Mouse (Mus musculus) megakaryocyte-erythroid progenitor cell, adult 5-6 weeks (primary cell): ENCODE results near the gene Ell2. TPM values are rescaled to one million over a fixed set of nuclear protein-coding genes. Genes with fewer than 3 reads are reported as not detected.
A peak's percentile ranks its signal among the peaks of the same experiment; 100 is the strongest.

Source experiments
- ATAC-seq: replicated peaks from 2 replicates; pipeline ENCODE4 v1.8.0; 2016; ENCODE audit warnings: mild to moderate bottlenecking, inconsistent platforms; ENCODE audit not compliant: severe bottlenecking, poor library complexity, low FRiP score, low TSS enrichment
- total RNA-seq, 2 experiments: library from RNA; stranded (forward) in 1 of 2; stranded (reverse) in 1 of 2; fragments of 200-1000, 215-1000 nt in 1 of 2; fragments of >200 nt in 1 of 2; fragmentation: Nextera tagmentation in 1 of 2; gene quantifications; 2 replicates each; pipeline ENCODE4 v1.2.3; 2014 to 2017

Ell2 gene
- total RNA-seq, 2 experiments from 2014 or later, result 61.8 to 65.7 TPM

GRCm38 (mm10) chr13:75727932-75728331 lies 21.4 kb downstream of the Ell2 start:
- ATAC-seq, result 0 out of 2 replicates have a peak, but pooled peaks have one; percentile 17

DNA sequence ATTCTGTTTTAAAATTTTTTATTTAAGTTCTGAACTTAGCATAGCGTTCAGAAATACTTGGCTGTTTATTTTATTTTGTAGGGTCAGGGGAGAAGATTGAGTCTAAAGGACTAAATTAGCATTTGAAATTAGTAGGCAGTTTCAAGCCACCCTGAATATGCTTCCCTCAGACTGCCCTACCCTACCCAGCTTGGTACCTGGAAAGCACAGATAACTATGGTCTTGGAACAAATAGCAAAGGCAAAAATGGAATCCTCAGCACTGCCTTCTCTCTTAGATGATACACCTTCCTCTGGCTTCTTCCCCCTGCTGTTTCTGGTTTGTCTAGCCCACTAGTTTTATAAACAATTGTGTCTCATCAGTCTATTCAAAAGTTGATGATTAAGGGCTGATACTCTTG lies 23.3 kb downstream of the Ell2 start:
- peak; percentile 43; the same call in 1 of the 2 replicates for ATAC-seq

- no peak for ATAC-seq
These were observed 24.2 kb downstream of the Ell2 start for GRCm38 (mm10) chr13:75730717-75731116.

DNA sequence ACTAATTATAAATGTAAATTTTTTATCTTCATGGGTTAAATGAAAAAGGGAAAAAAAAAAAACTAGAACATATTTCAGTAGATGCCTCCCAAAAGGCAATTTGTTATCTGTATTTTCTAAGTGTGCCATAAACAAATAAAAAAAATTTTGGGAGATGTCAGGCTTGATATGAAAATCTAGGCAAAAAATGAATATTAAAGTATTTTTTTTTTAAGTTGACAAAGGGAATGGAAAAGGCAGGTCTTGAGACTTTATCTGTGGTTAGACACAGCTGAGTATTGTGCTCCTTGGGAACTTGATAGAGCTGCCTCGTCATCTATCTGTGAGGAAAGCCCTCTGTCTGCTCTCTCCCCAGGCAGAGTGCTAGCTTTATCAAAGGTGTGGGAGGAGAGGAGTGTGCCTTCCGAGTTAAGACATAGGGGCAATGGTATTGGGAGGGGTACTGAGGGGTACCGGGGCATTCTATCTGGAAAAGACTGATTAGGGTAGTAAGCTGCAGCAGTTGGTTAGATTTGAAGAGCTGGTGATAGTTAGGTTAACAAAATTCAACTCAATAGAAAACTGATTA lies 27.1 kb downstream of the Ell2 start:
- ATAC-seq, result peak; percentile 98

DNA sequence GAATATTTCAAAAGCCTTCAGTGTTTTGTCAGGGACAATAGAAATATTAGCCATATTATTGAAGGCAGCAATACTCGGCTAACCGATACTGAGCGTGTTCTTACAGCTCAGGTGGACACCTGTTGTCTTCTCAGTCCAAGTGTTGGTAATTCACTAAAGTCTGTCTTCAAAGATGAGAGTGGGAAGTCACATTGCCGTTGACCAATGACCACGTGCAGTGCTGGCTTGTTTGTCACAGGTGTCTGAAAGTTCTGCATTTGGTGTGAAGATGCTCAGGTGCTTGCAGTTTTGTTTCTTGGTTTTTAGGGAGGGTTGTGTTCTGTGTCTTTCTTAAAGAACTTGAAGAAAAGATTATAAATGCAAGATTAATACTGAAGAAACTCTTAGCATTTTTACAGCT lies 27.7 kb downstream of the Ell2 start:
- ATAC-seq, result no peak; the same call in 1 of the 2 replicates

DNA sequence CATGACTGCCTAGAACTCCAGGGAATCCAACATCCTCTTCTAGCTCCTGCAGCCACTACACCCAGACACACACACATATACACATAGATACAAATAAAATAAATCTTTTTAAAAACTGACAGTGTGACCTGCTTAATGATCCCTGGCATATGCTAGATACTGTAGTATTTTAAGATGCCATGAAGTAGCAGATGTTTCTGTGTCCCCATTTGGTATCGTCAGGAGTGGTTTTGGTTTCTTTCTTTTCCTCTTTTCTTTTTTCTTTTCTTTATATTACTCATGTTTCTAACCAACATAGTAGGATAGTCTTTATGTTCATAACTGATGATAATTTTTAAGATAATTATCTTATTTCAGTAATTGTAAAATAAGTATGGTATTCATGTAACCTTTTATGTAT lies 29.0 kb downstream of the Ell2 start:
- ATAC-seq, result no peak

DNA sequence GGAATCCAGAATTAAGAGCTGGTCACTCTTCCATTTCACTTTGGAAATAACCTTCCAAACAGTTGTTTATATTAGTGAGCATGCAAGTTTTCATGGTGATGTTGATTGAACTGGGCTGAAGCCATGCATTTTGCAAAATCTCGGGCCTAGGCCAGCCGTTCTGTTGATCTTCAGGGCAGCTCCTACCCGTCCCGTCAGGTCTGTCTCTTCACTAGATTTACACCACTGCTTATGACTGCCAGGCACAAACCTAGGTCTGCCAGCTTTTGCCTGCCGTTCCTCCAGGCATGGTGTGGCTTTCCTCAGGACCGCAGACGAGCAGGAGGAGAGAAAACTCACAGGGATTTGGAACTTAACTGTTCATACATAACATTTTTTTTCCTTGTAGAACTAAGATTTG lies 31.4 kb downstream of the Ell2 start:
- no peak for ATAC-seq

- ATAC-seq, result no peak
These were observed 32.0 kb downstream of the Ell2 start for GRCm38 (mm10) chr13:75738536-75738935.

- ATAC-seq, result peak; percentile 50
These were observed 32.4 kb downstream of the Ell2 start for GRCm38 (mm10) chr13:75738957-75739356.

- ATAC-seq, result no peak
These were observed 33.5 kb downstream of the Ell2 start for GRCm38 (mm10) chr13:75740018-75740417.

DNA sequence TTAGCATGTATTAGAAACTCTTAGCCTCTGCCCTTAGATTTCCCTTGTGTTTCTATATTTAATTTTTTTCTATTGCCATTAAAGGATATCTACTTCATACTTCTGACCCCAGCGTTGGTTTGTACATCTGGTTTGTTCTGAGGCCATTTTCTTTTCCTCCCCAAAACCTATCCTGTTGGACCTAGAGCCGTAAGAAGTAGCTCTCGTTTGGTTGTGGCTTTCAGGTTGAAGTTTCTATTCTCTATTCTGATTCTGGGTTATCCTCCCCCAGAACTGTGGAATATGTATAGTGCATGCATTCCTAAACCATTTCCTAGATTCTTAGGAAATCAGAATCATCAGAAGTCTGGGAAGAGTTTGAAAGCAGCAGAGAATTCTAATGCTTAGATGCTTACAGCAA lies 34.6 kb downstream of the Ell2 start:
- ATAC-seq, result no peak

GRCm38 (mm10) chr13:75741736-75742729 lies 35.5 kb downstream of the Ell2 start:
- peak; percentile 41 for ATAC-seq

GRCm38 (mm10) chr13:75742970-75743369 lies 36.4 kb downstream of the Ell2 start:
- 0 out of 2 replicates have a peak, but pooled peaks have one; percentile 24 for ATAC-seq

- no peak for ATAC-seq
These were observed 37.5 kb downstream of the Ell2 start for GRCm38 (mm10) chr13:75744065-75744464.

DNA sequence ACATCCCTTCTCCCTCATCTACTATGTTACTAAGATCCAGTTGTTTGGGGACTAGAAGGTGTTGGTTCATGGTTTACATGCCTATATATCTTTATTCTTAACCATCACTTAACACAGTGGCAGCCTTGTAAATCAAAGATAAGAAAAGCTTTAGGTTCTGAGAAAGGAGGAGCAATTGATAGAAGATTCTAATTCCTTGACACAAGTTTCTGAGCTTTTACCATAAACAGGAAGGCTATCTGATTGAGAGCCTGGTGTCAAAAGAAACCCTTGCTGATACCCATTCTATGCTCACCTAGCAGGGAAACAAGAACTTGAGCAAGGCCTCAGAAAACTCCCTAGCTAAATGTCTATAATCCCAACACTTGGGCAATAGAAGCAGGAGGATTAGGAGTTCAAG lies 38.8 kb downstream of the Ell2 start:
- no peak; the same call in 1 of the 2 replicates for ATAC-seq

DNA sequence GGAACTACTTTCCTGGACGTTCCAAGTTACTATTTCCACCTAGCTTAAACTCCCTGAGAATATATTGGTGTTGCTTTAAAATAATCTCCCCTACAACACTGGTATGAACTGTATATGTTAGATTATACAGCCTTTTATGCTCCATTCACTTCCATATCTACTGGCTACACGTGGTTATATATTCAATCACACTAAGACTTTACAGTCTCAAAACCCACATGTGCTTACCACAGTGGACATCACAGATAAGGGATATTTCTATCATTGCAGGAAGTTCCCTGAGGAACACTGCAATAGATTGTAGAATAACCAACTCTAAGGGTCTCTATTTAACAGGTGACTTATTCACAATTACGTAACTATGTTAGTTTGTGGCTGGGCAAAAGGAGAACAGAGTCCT lies 40.7 kb downstream of the Ell2 start:
- peak; percentile 76 for ATAC-seq

- no peak for ATAC-seq
These were observed 42.1 kb downstream of the Ell2 start for GRCm38 (mm10) chr13:75748685-75749084.

DNA sequence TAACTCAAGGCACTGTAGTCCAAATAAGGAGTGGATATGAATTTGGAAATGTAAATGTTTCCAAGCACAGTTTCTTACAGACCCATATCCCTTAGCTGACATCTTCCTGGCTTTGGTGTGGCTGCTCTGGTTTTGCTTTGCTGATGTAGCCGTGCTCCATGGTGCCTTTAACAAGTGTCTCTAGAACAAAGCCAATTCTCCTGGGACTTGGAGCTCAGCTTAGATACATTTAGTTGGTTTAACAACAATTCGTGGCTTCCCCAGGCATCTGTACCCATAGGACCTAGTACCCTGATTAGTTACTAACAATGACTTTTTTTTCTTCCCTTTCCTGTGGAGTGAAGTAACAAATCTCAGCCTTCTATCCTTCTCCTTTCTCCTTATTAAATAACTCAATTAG lies 44.2 kb downstream of the Ell2 start:
- no peak for ATAC-seq

DNA sequence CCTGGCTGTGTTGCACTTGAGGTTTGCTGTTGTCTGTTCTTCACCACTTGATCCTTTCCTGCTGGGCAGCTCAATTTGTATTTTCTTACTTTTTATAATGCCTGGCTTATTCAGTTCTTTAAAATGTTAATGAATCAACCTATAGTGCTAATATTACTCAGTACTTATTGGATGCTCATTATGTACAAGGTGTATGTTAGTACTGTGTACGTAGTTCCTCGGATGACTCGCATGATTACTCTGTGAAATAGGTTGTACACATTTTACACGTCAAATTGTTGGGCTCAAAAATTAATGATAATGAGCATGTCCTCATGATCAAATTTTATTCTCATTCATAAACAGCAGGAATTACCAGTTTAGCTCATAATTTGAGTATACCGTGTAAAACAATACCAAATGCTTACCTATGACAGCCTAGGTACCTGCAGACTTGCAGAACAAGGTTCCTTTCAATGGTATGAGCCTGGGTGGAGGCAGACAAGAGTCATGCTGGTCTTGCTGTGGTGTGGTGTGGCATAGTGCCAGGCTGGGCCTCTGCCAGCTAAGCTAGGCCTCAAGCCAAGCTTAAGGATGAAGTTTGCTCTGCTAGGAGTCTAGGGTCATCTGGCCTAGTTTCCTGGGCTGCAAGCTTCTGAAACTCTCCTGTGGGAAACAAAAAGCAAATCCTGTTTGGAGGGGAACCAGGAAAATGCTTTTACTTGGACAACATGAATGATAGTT lies 45.8 kb downstream of the Ell2 start:
- peak; percentile 88 for ATAC-seq

DNA sequence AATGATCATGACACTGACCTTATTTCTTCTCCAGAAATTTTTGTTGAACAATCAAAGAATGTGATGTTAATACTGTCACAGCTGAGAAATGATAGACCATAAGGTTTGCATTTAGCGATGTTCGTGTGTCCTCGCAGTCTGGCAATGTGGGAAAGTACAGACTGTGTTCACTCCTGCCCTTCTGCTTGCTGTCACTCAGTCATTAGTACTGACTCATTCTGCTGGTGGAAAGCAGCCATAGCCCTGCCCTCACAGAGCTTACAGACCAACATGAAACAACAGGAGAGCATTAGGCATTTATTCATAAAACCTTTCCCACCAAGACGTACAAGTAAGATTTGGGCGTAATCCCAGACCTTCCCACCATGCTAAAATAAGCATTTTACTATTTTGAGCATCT lies 47.8 kb downstream of the Ell2 start:
- no peak for ATAC-seq
